Mouse (Mus musculus) urinary bladder, adult 2 months (tissue): Measurements from ENCODE around the gene Ap3s2. TPM values are rescaled to one million over a fixed set of nuclear protein-coding genes. Genes with fewer than 3 reads are reported as not detected.

Experiments used
- DNase-seq: peaks from one replicate; pipeline ENCODE4 v3.0.0; 2022; ENCODE audit warnings: low spot score
- polyA plus RNA-seq: library from polyadenylated mRNA; depleted of rRNA; stranded (reverse); fragments of >200 nt; gene quantifications from 2 replicates; pipeline ENCODE4 v1.2.3, GENCODE M21; 2012; rRNA removed

Ap3s2 gene
- polyA plus RNA-seq, result 13.9 and 16.0 TPM in 2 replicates

DNA sequence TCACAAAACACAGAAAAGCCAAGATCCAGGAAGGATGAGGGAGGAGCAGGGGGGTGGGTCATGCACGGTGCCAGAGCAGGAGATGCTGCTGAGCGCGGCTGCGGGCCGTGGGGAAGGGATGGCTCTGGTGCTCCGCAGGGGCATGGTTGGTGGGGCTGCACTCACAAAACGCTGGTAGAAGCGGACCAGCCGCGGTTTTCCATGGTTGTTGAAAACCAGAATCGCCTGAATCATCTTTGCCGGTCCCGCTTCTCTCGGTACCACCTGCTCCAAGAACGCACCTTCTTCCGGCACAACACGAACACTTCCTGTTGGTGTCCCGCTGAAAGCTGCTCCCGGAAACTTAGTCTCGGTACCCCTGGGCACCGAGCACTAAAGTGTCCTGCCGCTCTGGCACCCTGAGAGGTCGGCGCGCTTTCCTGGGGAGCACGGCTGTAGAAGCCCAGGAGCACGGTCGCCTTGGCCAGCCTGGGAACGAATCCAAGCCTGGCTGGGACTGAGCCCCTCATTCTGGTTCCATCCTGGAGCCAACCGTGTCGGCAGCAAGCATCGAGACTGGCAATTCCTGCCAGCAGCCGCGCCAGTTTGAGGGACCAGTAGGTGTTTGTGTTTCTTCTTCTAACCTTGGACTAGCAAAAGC is at the start of gene Ap3s2:
Ap3s2 (minus strand) TSS at position 306 of the 640 bp plus-strand sequence.
- DNase-seq, result peak; percentile 71

DNA sequence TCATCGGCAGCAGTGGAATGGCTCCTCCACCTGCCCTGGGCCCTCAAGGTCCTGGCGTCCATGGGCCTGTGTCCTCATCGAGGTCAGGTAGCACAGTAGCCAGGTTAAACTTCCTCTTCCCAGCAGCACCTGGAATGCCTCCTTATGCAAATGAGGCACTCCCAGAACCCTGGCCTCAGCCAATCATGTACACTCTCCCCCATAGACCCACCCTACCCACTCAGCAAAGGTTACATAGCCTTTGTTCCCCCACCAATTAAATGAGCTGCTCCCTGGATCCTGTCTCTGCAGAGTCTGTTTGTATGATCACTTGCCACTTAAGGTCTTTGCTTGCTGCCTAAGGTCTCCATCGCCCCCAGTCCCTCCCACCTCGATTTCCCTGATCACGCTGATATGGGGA is 47.9 kb upstream of the Ap3s2 start:
- DNase-seq, result no peak

DNA sequence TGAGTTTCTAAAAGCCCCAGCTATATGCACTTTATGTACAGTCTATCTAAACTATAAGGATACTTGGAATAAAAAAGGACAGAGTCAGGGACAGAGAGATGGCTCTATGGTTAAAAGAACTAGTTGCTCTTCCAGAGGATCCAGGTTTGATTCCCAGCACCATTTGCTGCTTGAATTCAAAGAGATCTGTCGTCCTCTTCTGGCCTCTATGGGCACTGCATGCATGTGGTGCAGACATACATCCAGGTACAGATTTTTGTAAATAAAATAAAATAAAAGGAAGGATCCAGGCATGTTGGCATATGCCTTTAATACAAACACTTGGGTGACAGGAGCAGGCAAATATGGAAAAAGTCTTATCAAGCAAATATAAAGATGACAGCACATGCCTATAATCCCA is 41.2 kb upstream of the Ap3s2 start:
- DNase-seq, result no peak

DNA sequence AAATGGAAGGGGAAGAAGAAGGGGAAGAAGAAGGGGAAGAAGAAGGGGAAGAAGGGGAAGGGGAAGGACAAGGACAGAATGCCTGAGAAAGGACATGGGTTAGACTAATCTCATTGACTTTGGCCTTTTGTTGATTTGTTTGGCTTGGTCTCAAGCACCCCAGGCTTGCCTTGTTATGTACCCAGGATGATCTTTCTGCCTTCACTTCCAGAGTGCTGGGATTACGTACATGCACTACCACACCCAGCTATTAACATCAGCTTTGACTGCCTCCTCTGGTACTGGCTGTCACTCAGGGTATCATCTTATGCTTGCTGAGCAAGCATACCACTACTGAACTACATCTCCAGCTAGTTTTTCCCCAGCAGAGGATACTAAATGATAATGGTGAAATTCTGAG is 35.7 kb upstream of the Ap3s2 start:
- no peak for DNase-seq

DNA sequence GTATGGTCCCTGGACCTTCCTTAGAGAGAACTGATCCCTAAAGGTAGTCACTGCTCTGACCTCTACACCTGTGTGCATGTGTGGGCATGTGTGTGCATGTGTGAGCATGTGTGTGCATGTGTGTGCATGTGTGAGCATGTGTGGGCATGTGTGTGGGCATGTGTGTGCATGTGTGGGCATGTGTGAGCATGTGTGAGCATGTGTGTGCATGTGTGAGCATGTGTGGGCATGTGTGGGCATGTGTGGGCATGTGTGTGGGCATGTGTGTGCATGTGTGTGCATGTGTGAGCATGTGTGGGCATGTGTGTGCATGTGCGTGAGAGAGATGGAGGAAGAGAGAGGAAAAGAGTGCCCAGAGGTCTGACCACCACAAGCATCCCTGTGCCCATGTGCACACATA is 34.4 kb upstream of the Ap3s2 start:
- no peak for DNase-seq

DNA sequence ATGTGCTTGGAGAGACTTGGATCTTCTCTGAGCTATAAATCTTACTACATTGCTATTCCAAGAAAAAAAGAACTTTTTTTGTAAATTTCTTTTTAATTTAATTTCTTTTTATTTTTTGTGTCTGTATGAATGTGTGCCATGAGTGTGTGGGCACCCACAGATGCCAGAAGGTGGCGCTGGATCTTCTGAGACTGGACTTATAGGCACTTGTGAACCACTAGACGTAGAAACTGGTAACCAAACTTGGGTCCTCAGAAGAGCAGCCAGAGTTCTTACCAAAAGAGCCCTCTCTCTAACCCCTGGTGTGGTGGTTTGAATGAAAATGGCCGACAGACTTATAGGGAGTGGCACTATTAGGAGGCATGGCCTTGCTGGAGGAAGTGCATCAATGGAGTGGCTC is 30.6 kb upstream of the Ap3s2 start:
- DNase-seq, result no peak

DNA sequence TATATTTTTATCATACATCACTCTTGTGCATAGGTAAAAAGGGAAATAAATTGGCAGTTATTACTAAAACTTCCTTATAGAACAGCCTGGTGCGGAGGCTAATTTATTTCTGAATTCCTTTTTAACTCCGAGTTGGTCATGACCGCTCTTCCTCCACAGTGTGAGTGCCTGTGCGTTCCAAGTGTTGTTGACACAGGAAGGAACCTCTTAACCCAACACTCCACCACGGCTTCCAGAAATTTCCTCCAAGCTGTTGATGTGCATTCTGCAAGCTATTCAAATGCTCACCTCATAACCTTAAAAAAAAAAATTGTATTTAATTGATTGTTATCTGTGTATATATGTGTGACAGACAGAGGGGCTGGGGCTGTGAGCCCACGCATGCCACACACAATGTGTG is 29.8 kb upstream of the Ap3s2 start:
- no peak for DNase-seq

DNA sequence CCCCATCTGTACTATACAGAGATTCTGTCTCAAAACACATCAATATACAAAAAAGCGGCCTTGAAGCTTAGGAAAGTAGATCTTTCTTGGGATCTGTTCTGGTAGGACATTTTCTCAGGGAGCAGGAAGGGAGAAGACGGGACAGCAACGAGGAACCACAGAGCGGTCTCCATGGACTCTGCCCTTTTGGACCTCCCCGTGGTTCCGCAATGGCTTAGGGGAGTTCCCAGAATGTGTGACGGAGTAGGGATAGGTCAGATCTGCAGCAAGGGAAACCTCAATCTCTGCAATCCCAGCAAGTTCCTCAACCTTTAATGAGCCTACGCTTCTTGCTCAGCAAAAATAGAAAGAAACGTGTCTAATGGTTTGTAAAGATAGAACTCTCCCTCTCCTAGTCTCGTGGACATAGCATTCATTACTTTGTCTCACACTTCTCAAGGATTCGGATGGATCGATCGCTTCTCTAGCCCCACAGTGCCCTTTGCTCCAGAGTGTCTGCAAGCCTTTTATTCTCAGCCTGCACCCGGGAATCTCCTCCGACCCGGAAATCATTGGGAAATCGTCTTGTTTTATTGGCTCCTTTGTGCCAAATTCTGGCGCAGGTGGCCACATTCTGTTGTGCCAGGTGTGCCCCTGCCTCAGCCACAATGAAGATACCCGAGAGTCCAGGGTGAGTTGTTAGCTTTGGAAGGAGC is 15.2 kb upstream of the Ap3s2 start:
- DNase-seq, result peak; percentile 32

DNA sequence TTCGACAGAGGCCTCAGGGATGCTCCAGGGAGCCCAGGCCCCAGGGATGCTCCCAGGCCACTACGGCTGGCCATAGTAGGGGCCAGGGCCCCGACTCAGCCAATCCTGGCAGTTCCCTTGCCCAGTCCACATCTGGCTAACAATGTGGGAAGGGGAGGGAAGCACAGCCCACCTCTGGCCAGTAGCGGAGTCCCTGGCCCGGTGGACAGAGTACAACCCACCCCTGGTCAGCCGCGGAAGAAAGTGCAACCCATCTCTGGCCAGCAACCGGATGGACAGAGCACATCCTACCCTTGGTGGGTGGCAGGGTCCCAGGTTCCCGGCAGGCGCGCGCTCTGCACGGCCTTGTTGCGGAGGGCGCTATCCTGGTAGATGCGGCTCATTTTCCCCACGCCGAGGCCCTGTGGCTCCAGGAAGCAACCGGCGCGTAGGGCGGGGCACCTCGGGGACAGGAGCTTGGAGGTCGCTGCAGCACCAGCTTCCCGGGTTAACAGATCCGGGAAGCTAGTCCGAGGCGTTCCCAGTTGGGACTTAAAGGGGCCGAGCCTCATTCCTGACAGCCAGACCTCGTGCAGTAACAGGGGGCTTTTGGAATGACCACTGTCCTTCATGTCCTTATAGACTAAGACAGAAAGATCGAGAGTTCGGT is 14.5 kb upstream of the Ap3s2 start, which contains the start of gene Arpin:
Arpin (minus strand) TSS at position 498 of the 649 bp plus-strand sequence.
- peak; percentile 58 for DNase-seq

DNA sequence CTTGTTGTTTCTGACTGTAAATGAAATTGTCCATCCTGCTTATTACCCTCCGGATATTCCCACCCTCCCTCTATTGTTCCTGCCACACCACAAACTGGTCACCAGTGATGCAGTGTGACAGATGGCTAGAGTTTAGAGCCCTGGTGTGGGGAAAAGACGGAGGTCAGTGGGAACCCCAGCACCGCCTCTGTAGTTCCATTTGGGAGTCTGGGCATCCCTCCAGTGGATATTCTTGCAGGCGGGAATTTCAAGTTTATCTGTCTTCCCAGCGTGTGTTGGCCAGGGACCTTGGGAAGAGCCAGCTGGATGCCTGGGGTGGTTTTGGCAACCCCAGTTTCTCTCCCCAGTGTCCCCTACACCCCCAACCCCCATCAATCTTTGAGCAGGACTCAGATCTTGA is 14.0 kb upstream of the Ap3s2 start:
- no peak for DNase-seq

DNA sequence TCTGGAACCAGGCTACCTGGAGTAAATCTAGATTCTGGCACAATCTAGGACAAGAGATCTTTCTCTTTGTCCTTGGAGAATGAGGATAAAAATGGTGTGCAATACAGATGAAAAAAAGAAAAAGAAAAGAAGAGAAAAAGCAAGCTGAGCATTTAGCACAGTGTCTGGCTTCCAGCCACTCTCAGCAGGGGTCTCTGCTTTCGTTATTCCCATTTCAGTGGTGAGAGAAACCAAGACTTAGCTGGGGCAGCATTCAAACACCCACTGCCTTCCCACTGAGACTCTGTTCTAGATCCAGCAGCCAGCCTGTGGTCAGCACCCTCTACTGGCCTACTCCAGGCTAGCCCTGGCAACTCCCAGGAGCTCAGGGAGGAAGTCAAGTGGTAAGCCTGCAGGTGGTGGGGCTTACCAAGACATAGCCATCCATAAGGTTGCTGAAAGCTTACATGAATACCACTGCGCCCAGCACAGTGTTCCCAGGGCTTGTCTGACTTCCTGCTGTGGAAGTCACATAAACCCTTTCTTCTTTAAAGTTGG is 8.1 kb upstream of the Ap3s2 start:
- no peak for DNase-seq

DNA sequence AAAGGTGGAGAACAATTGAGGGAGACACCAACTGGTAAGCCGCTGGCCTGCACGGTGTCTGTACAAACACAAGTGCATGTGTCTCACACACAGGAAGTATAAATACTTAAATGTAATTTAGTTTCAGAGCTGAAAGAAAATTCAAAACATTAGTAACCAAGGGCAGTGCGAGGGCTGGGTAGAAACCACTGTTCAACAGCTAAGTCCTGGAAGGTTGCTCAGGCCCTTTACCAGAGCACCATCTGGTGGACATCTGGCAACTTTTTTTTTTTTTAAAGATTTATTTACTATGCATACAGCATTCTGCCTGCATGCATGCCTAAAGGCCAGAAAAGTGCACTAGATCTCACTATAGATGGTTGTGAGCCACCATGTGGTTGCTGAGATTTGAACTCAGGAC is 5.9 kb downstream of the Ap3s2 start:
- no peak for DNase-seq

DNA sequence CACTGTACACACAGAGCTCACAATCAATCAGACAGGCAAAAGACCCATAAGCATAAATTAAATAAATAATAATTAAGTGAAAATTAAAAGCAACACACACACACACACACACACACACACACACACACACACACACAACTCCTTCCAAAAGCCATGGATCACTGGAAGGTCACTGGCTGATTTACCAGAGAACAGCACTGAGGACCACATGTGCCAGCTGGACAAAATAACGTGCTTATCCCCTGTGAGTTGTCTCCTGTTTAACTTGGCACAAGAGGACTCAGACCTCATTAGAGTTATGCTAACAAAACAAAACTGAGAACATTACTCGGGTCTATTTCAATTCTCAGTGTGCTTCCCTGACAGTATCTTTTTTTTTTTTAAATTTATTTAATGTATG is 13.1 kb downstream of the Ap3s2 start:
- no peak for DNase-seq

DNA sequence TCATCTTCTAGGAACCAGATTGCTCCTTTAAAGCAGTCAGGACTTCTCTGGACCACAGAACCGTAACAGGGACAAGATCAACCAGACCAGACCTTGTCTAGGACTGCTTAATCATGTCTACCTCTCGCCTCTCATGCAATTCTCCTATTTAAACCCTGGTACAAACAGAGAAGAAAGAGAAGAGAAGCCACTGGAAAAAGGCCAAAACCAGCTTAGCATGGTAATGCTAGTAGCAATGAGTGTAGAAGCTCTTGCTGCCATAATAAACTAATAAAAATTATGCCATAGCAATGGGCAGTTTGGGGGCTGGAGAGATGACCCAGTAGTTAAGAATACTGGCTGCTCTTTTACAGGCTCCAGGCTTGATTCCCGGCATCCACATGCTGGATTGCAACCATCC is 13.5 kb downstream of the Ap3s2 start:
- no peak for DNase-seq

DNA sequence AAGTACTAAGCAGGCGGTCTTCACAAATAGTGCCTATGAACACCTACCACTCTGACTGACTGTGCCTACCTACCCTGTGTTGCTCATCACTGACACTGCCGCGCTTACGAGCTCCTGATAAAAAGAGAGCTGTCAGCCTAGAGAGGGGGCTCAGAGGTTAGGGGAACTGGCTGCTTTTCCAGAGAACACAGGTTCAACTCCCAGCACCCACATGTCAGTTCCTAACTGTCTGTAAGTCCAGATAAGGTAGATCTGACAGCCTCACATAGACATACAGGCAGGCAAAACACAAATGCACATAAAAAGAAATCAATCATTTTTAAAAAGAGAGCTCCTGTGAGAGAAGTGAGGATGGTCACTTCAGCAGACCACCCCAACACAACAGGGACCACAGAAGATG is 15.3 kb downstream of the Ap3s2 start:
- DNase-seq, result no peak

DNA sequence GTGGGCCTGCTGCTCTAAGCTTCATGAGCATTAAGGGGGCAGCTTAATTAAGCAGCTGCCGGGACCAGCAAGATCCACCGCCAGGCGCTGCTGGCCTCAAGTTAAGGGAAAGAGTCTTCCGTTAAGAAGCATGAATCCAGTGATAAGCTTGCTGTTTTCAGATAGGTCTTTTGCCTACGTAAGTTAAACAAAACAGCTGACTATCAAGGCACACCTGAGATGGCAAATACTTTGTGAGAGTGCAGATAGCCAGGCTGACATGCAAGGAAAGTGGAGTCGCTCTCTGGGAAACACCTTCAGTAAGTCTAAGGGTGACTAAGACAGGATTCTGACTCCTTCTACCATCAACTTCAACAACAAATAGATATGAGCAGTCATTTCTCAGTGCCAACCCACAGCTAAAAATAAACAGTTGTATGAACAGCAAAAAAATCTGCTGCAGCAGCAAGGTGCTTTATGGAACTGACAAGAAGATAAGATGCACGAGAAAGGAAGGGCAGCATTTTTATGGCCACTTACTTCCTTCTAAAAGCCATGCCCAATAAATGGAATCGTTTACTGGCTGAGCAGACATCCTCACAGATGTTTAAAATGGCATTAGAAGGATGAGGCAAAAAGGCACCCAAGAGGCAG is 17.2 kb downstream of the Ap3s2 start:
- DNase-seq, result no peak

DNA sequence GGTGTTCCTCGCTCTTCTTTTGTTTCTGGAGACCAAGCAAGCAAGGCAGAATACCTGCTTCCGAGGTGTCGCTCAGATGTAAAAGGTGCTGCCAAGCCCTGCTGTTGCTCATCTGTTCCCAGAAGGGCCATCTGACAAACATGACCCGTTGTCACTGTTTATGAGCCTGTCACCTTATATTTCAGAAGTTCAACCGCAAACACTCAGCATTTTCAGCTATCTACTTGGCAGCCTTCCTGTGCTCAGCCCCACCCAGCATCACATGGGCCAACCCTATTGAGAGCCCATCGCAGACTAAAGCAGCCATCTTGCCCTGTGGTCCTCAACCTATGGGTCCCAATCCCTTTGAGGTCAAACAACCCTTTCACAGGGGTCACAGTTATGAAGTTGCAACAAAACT is 19.7 kb downstream of the Ap3s2 start:
- no peak for DNase-seq

DNA sequence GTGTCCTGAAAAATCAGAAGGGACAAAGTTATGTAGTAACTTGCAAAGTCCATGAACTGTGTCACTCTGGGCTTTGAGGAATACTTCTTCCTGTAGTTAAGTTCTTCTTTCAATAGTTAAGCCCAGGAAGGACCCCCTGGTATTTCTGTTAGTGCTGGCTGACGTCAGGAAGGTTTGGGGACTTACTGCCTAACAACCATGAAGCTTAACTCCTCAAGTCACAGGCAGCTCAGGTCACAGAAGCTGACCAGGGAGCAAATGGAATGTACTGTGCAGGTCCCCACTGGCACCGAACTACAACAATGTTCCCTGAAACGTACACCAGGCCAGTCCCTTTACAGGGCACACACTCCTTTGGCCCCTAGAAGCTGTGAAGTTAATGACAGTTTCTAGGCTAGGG is 25.2 kb downstream of the Ap3s2 start:
- no peak for DNase-seq

DNA sequence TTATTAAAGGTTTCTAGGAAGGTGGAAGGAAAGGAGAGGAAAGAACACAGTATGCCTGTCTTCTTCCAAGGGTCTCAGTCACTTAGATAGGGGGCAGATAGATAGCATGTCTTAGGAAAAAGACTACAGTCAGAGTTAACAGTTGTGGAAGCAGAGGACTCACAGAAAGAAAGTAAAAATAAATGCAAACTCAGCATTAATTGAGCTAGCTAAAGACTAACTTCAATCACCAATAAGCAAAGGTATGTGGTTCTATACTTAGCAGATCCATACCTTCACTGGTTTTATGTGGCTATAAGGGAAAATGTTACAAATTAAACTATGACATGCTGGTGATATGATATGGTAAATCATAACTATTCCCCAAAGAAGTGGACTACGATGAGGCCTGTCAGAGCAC is 25.7 kb downstream of the Ap3s2 start:
- no peak for DNase-seq

DNA sequence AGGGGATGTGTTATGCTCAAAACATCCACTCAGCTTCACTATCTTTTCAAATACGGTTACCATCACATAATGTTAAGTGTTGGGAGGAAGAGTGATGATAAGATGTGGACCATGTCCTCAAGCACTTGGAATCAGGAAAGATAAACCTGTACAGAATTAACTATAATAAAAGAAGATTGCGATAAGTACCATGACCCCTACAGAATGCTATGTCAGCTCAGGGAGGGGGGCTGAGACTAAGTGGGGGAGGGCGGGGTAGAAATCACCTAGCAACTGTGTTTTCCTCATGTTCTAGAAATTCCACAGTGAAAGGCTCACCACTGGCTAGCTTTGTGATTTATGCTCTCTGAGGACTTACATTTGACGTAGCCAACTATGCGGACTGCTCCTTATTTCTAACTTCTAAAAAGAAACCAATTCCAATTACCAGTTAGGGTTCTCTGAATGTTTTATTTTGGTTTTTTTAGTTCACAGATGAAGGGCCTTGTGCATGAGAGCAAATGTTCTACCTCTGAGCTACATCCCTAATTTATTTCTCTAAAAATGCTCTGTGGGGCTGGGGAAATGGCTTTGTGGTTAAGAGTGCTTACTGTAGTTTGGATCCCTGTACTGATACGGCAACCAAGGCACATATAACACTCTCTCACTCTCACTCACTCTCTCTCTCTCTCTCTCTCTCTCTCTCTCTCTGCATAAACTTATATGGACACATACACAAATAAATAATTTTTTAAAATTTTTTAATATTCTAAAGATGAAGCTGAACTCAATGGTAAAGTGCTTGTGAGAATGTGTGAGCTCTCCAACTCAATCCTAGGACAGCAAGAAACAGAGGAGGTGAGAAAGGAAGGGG is 27.6 kb downstream of the Ap3s2 start:
- no peak for DNase-seq

DNA sequence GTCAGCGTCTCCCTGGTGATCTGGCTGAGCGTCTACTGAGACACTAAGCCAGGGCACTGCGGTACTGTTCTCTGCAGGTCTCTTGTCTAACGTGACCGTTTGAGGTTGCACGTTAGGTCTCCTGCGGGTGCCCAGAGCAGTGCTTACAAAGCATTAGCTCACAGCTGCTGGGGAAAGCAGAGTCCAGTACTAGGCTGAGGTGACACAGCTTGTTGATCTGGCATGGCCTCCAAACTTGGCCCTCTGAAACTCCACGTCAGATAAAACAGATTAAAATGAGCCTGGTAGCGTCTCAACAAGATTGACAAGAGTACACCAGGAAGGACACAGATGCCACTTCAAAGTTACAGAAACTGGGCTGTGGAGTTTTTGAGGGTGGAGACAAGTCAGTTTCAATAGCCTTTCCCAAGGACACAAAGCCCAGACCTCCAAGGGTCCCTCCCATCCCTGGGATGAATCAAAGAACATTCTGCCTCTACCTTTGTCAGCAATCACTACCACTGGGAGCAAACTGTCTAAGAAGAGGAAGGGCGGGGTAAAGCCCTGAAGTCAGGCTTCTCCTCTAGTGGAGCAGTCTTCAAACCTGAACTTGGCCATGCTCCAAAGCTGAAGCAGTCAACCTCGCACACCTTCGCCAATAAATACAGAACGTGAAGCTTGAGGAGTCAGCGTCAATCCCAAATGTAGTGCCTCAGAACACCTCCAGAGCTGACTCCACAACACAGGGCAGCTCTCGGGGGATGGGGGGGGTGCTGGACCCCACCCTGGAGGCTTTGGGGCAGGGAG is 29.8 kb downstream of the Ap3s2 start:
- DNase-seq, result no peak
